Mouse (Mus musculus) testis, adult 2 months (tissue): ENCODE measurements around the gene Krtap5-2. TPM values are rescaled to one million over a fixed set of nuclear protein-coding genes. Genes with fewer than 3 reads are reported as not detected.
"Not testable (repeated sequence)": the region's sequence is repeated elsewhere in the genome, so short reads cannot be mapped to it uniquely, and the experiment has no call there.

Experiments
- H3K27ac ChIP-seq: fragments of 200-500 bp; 2 replicates; pipeline ENCODE4 v1.5.1; 2012; ENCODE audit warnings: low read depth, low read length; ENCODE audit not compliant: control insufficient read depth, insufficient read depth
- H3K27me3 ChIP-seq: fragments of 200-500 bp; 2 replicates; pipeline ENCODE4 v1.6.1; 2012; ENCODE audit warnings: mild to moderate bottlenecking, low read length, moderate library complexity; ENCODE audit not compliant: control insufficient read depth, insufficient read depth
- H3K36me3 ChIP-seq: fragments of 200-500 bp; 2 replicates; pipeline ENCODE4 v1.6.1; 2012; ENCODE audit warnings: mild to moderate bottlenecking, low read length; ENCODE audit not compliant: control insufficient read depth, insufficient read depth
- H3K4me1 ChIP-seq: fragments of 200-500 bp; 2 replicates; pipeline ENCODE4 v1.6.1; 2012; ENCODE audit warnings: low read length; ENCODE audit not compliant: control insufficient read depth, insufficient read depth
- H3K4me3 ChIP-seq: fragments of 200-500 bp; 2 replicates; pipeline ENCODE4 v1.5.1; 2012; ENCODE audit warnings: low read depth, mild to moderate bottlenecking, low read length, moderate library complexity, mixed read lengths; ENCODE audit not compliant: control insufficient read depth
- CTCF ChIP-seq: fragments of 200-500 bp; IDR thresholded peaks from 2 replicates; pipeline ENCODE4 v1.5.1; 2012; ENCODE audit warnings: low read depth, mild to moderate bottlenecking, inconsistent platforms, low read length, moderate library complexity; ENCODE audit not compliant: control insufficient read depth, insufficient read depth, insufficient replicate concordance
- POLR2A ChIP-seq: fragments of 200-500 bp; IDR thresholded peaks from 2 replicates; pipeline ENCODE4 v1.6.1; 2012; ENCODE audit warnings: low read depth, mild to moderate bottlenecking, inconsistent platforms, low read length, moderate library complexity; ENCODE audit not compliant: control insufficient read depth
- polyA plus RNA-seq: library from polyadenylated mRNA; depleted of rRNA; stranded (reverse); fragments of >200 nt; gene quantifications from 2 replicates; pipeline ENCODE4 v1.2.3, GENCODE M21; 2012

Krtap5-2 gene
- polyA plus RNA-seq, 1 experiment = not detected

DNA sequence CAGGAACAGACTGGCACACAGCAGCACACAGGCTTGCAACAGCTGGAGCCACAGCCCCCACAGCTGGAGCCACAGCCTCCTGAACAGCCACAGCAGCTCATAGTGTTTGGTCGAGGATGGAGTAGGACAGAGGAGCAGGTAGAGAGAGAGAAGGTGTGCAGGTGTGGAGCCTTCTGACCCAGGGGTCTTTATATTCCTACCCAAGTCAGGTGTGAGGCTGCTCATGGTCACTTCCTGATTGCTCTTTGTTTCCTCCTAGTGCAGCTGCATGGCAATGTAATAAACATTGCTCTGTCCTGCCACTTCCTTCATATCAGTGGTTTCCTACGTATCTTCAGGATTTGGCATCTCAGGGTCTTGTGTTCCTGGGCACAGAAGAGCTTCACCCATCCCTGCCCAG, 14.5 kb upstream of the Krtap5-2 start, which contains the start of gene Gm10153:
Gm10153 (minus strand) TSS at position 101 of the 400 bp plus-strand sequence.
- Histone ChIP-seq H3K27ac (no peak within 1 kb of the TSS), H3K27me3 (no peaks in the 10 kb centered on the region), H3K4me3 (no peak within 1 kb of the TSS), H3K4me1 (no peaks in the 10 kb centered on the region), H3K36me3 (no peaks in the 10 kb centered on the region)
- TF ChIP-seq POLR2A (no peak), CTCF (no peak)

DNA sequence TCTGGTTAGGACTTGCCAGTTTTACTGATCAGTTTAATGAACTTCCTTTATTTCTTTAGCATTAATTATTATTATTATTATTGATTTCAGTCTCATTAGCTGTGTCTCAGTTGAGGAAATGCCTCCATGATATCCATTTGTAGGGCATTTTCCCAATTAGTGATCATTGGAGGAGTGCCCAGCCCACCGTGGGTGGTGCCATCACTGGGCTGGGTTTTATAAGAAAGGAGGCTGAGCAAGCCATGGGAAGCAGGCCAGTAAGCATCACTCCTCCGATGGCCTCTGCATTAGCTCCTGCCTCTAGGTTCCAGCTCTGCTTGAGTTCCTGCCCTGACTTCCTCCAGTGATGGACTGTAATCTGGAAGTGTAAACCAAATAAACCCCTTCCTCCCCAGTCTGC, 12.4 kb upstream of the Krtap5-2 start:
- Histone ChIP-seq H3K4me3 (no peak overlapping the region), H3K4me1 (no peaks in the 10 kb centered on the region), H3K27me3 (no peaks in the 10 kb centered on the region), H3K27ac (no peak overlapping the region), H3K36me3 (no peaks in the 10 kb centered on the region)
- TF ChIP-seq POLR2A (no peak), CTCF (no peak)

DNA sequence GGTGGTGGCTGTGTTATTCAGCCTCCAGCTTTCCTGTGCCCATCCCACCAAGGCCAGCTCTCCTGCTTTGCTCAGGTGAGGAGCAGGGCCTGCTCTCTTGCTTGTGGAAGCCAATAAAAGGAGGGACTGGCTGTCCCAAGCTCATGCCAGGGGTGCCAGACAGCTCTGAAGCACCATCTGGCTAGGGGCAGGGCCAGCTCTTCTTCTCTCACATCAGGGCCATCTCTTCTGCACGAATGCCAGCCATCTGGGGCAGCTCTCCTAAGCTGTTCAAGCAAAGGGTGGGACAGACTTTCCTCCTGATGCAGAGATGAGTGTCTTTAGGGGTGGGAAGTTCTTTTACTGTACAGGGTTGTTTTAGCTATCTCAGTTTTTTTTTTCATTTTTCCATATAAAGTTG, 5.2 kb upstream of the Krtap5-2 start:
- Histone ChIP-seq H3K4me3 (no peak overlapping the region), H3K27ac (no peak overlapping the region), H3K27me3 (no peaks in the 10 kb centered on the region), H3K4me1 (no peaks in the 10 kb centered on the region), H3K36me3 (no peaks in the 10 kb centered on the region)
- no peak for TF ChIP-seq POLR2A

DNA sequence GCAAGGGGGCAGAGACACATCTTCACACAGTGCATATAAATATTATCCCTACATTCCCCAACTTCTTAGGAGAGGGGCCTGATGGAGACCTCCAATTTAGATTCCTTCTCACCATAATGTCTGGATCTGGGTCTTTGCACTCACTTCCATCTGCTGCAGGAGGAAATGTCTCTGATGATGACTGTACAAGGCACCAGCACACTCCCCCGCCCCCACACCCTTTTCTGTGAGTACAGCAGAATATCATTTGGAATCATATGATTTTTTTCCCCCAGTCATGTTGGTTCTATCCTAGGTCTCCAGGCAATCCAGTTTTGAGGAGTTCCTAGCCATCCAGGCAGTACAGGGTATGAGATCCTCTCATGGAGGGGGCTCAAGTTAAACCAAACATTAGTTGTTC, 2.9 kb upstream of the Krtap5-2 start:
- no peak overlapping the region for H3K4me3 ChIP-seq
- TF ChIP-seq POLR2A = no peak
- no peak for TF ChIP-seq CTCF
- H3K27me3 ChIP-seq = no peaks in the 10 kb centered on the region
- no peaks in the 10 kb centered on the region for H3K4me1 ChIP-seq
- no peaks in the 10 kb centered on the region for H3K36me3 ChIP-seq
- no peak overlapping the region for H3K27ac ChIP-seq

DNA sequence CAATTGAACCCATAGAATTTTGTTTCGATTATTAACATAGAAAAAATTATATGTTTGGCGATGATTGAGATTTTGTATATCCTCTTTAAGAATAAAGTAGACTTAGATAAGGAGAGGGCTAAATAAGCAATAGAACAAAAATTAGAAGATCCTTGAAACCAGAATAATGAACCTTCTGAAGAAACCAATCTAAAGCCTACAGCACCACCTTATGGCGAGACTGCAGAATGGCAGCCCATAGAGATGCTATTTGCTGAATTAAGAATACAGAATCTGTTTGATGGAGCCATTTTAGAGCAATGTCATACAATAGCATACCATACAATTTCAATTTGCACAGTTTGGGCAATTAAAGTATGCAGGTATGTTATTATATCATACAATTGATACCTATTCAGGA, 6.0 kb downstream of the Krtap5-2 start:
- TF ChIP-seq POLR2A (no peak), CTCF (no peak)
- H3K4me1 ChIP-seq = no peaks in the 10 kb centered on the region
- no peak overlapping the region for H3K4me3 ChIP-seq
- no peaks in the 10 kb centered on the region for H3K36me3 ChIP-seq
- H3K27ac ChIP-seq = no peak overlapping the region
- no peaks in the 10 kb centered on the region for H3K27me3 ChIP-seq

DNA sequence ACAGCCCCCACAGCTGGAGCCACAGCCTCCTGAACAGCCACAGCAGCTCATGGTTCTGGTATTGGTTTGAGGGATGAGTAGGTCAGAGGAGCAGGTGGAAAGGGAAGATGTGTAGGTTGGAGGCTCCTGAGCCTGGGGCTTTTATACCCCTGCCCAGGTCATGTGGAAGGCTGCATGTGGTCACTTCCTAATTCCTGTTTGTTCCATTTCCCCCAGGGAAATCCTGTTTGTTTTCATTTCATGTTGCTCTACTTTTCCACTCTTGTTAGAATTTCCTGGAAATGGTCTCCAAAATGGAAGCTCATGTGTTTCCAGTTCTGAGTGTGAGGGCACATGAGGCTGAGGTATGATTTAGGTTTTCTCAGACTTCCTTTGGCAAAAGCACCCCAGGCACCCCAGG, 10.2 kb downstream of the Krtap5-2 start, which contains the start of gene Gm4553:
Gm4553 (minus strand) TSS at position 101 of the 400 bp plus-strand sequence.
- H3K27me3 ChIP-seq, H3K4me1 ChIP-seq, H3K4me3 ChIP-seq, H3K27ac ChIP-seq, H3K36me3 ChIP-seq: not testable (repeated sequence)

DNA sequence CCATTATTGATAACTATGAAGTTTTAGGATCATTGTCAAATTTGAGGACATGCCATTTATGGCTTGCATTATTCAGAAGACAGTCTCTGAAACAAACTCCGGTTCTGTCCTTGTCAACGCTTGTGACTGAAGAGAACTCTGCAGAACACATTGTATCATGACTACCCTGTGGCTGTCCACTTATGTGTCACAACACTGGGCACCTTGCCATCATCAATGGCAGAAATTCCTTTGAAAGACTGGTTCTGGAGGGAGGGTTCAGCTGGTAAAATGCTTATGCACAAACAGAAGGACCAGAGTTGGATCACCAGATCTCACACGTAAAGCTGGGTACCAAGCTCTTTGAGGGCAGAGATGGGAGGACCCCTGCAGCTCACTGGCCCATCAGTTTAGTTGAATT, 16.4 kb downstream of the Krtap5-2 start:
- no peaks in the 10 kb centered on the region for H3K27me3 ChIP-seq
- no peak overlapping the region for H3K4me3 ChIP-seq
- no peak for TF ChIP-seq POLR2A
- H3K36me3 ChIP-seq = no peaks in the 10 kb centered on the region
- H3K27ac ChIP-seq = no peak overlapping the region
- H3K4me1 ChIP-seq = no peaks in the 10 kb centered on the region

DNA sequence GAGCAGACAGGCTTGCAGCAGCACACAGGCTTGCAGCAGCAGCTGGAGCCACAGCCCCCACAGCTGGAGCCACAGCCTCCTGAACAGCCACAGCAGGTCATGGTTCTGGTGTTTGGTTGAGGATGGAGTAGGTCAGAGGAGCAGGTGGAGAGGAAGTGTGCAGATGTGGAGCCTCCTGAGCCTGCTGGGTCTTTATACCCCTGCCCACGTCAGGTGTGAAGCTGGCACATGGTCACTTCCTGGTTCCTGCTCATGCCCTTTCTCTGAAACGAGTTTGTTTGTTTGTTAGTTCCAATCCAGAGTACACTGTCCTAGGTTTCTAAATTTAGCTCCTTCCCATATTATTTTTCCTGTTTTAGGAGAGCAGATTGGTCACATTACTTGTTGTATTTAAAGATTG, 18.8 kb downstream of the Krtap5-2 start, which contains the start of gene Gm29735:
Gm29735 (minus strand) TSS at position 101 of the 400 bp plus-strand sequence.
- H3K36me3 ChIP-seq, H3K4me3 ChIP-seq, H3K4me1 ChIP-seq, H3K27me3 ChIP-seq, H3K27ac ChIP-seq: not testable (repeated sequence)

DNA sequence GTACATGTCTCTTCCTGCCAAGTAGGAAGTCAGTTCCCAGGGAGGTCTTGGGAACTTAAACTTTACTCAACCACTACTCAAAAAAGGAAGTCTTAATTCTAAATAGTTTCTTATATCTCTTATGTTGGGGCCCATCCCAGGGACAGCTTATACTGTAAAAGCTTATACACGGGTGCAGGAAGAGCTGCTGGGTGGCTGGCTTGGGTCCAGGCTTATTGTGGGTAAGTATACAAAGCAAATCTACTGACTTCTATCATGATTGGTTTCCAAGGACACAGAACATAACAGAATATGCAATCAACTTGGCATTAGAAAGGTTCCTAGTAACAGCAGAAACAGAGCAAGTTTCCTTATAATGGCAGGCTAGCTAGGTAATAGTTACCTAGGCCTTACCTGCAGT, 20.5 kb downstream of the Krtap5-2 start:
- no peaks in the 10 kb centered on the region for H3K4me1 ChIP-seq
- H3K36me3 ChIP-seq = no peaks in the 10 kb centered on the region
- no peak overlapping the region for H3K4me3 ChIP-seq
- TF ChIP-seq POLR2A (no peak), CTCF (no peak)
- no peaks in the 10 kb centered on the region for H3K27me3 ChIP-seq
- H3K27ac ChIP-seq = no peak overlapping the region
